Mouse (Mus musculus): Measurements from ENCODE around the gene Primpol. TPM values are rescaled to one million over a fixed set of nuclear protein-coding genes. Genes with fewer than 3 reads are reported as not detected.

Primpol gene
- 38.0 TPM for polyA plus RNA-seq (2017; shearing (Covaris generic))

GRCm38 (mm10) chr8:46616879-46617689 is at the start of gene Primpol, which contains the start of gene Casp3:
Primpol (minus strand) TSS chr8:46617212.
Casp3 (plus strand) TSS chr8:46617291.

GRCm38 (mm10) chr8:46551615-46552440 is 65.2 kb downstream of the Primpol start, which contains the start of gene Cenpu:
Cenpu (plus strand) TSS chr8:46552028.

Other genes with a start within 250 kb of the Primpol start
- gene Acsl1, start 146.2 kb downstream of the Primpol start, polyA plus RNA-seq (2017; shearing (Covaris generic)) = 13.2 TPM
- 6.6 TPM for gene Cenpu, start 65.2 kb downstream of the Primpol start, polyA plus RNA-seq (2017; shearing (Covaris generic))
- gene Casp3, start 79 bp upstream of the Primpol start, polyA plus RNA-seq (2017; shearing (Covaris generic)) = 58.7 TPM
- gene Irf2, start 122.5 kb upstream of the Primpol start, polyA plus RNA-seq (2017; shearing (Covaris generic)) = 198 TPM